Mouse (Mus musculus): ENCODE results near the gene Utrn. TPM values are rescaled to one million over a fixed set of nuclear protein-coding genes. Genes with fewer than 3 reads are reported as not detected.

Utrn gene
- polyA plus RNA-seq, 1 experiment from 2014 or later = 67.0 TPM

DNA sequence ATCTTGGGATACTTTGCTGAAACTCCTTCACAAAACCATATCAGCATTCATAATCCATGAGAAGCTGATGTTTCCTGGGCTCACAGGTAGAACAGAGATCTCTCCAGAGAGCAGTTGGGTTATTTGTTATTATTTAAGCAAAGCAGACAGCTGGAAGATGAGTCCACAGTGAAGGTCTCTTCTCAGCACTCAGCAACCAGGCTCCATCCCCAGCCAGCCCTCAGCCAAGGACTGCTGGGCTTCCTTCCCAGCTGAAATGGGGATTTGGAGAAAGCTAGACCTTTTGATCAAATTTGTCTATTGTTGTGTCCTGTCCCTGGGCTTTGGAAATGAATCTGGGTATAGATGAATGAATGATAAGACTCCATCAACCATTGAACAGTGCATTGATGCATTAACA, 276.1 kb downstream of the Utrn start:
- H3K4me2 ChIP-seq (ENCODE audit: low read length) = no peak overlapping the region
- H3K4me1 ChIP-seq (ENCODE audit: control insufficient read depth in 2 of 2, insufficient read depth in 2 of 2, low read length in 2 of 2) = no peaks in the 10 kb centered on the region
- no peak overlapping the region for H3K9ac ChIP-seq (ENCODE audit: low read length)
- H3K27ac ChIP-seq (replicated peaks in 1 of 2; ENCODE audit: control insufficient read depth in 1 of 2, insufficient read depth in 1 of 2, low read depth in 2 of 2, low read length in 2 of 2) = no peak overlapping the region
- no peaks in the 10 kb centered on the region for H3K27me3 ChIP-seq (ENCODE audit: control insufficient read depth, insufficient read depth, low read length)
- H3K9me3 ChIP-seq (ENCODE audit: control insufficient read depth, low read length) = no peaks in the 10 kb centered on the region
- no peak overlapping the region for H3K4me3 ChIP-seq (ENCODE audit: control insufficient read depth in 1 of 2, insufficient read depth in 1 of 2, low read depth in 1 of 2, low read length in 2 of 2)
- H3K36me3 ChIP-seq (ENCODE audit: control insufficient read depth, insufficient read depth, low read length) = no peaks in the 10 kb centered on the region
- ATAC-seq (ENCODE audit: insufficient number of reproducible peaks, insufficient read depth, low FRiP score, low read depth) = no peak

DNA sequence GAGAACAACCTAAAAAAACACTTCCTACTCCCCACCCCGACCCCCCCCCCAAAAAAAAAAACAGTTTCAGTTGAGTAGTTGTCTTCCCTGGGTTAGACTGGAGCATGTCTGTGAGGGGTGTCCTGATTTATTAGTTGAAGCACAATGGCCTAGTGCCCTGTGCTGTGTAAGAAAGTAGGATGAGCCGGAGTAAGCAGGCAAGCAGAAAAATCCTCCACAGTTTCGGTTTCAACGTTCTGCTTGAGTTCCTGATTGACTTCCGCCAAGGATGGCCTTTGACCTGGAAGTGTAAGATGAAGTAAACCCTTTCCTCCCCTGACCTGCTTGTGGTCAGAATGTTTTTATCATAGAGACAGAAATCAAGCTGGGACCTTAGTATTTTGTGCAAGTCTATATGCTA, 277.2 kb downstream of the Utrn start:
- H3K4me1 ChIP-seq (ENCODE audit: control insufficient read depth in 2 of 2, insufficient read depth in 2 of 2, low read length in 2 of 2) = no peaks in the 10 kb centered on the region
- 62% methylated on average over 5 of the region's 5 CpGs for WGBS
- ATAC-seq (ENCODE audit: insufficient number of reproducible peaks, insufficient read depth, low FRiP score, low read depth) = no peak
- no peak overlapping the region for H3K27ac ChIP-seq (replicated peaks in 1 of 2; ENCODE audit: control insufficient read depth in 1 of 2, insufficient read depth in 1 of 2, low read depth in 2 of 2, low read length in 2 of 2)
- no peak overlapping the region for H3K9ac ChIP-seq (ENCODE audit: low read length)
- H3K9me3 ChIP-seq (ENCODE audit: control insufficient read depth, low read length) = no peaks in the 10 kb centered on the region
- H3K27me3 ChIP-seq (ENCODE audit: control insufficient read depth, insufficient read depth, low read length) = no peaks in the 10 kb centered on the region
- no peak overlapping the region for H3K4me2 ChIP-seq (ENCODE audit: low read length)
- H3K36me3 ChIP-seq (ENCODE audit: control insufficient read depth, insufficient read depth, low read length) = no peaks in the 10 kb centered on the region
- H3K4me3 ChIP-seq (ENCODE audit: control insufficient read depth in 1 of 2, insufficient read depth in 1 of 2, low read depth in 1 of 2, low read length in 2 of 2) = no peak overlapping the region

- no peaks in the 10 kb centered on the region for H3K27me3 ChIP-seq (ENCODE audit: control insufficient read depth, insufficient read depth, low read length)
- no peaks in the 10 kb centered on the region for H3K36me3 ChIP-seq (ENCODE audit: control insufficient read depth, insufficient read depth, low read length)
- H3K4me3 ChIP-seq (ENCODE audit: control insufficient read depth in 1 of 2, insufficient read depth in 1 of 2, low read depth in 1 of 2, low read length in 2 of 2) = no peak overlapping the region
- no peak overlapping the region for H3K27ac ChIP-seq (replicated peaks in 1 of 2; ENCODE audit: control insufficient read depth in 1 of 2, insufficient read depth in 1 of 2, low read depth in 2 of 2, low read length in 2 of 2)
- H3K4me2 ChIP-seq (ENCODE audit: low read length) = no peak overlapping the region
- H3K9ac ChIP-seq (ENCODE audit: low read length) = no peak overlapping the region
- no peak for ATAC-seq (ENCODE audit: insufficient number of reproducible peaks, insufficient read depth, low FRiP score, low read depth)
- peaks cover 3% of the 10 kb centered on the region; the same call in 1 of the 2 replicates for H3K9me3 ChIP-seq (ENCODE audit: control insufficient read depth, low read length)
- H3K4me1 ChIP-seq (ENCODE audit: control insufficient read depth in 2 of 2, insufficient read depth in 2 of 2, low read length in 2 of 2) = no peaks in the 10 kb centered on the region
- WGBS = 86% methylated on average over 7 of the region's 7 CpGs
Measured at GRCm38 (mm10) chr10:12588051-12588450, 281.1 kb downstream of the Utrn start.

- no peak overlapping the region for H3K27ac ChIP-seq (replicated peaks in 1 of 2; ENCODE audit: control insufficient read depth in 1 of 2, insufficient read depth in 1 of 2, low read depth in 2 of 2, low read length in 2 of 2)
- ATAC-seq (ENCODE audit: insufficient number of reproducible peaks, insufficient read depth, low FRiP score, low read depth) = no peak
- H3K4me3 ChIP-seq (ENCODE audit: control insufficient read depth in 1 of 2, insufficient read depth in 1 of 2, low read depth in 1 of 2, low read length in 2 of 2) = no peak overlapping the region
- H3K4me1 ChIP-seq (ENCODE audit: control insufficient read depth in 2 of 2, insufficient read depth in 2 of 2, low read length in 2 of 2) = no peaks in the 10 kb centered on the region
- 90% methylated on average over 1 of the region's 1 CpGs for WGBS
- no peaks in the 10 kb centered on the region for H3K27me3 ChIP-seq (ENCODE audit: control insufficient read depth, insufficient read depth, low read length)
- H3K36me3 ChIP-seq (ENCODE audit: control insufficient read depth, insufficient read depth, low read length) = no peaks in the 10 kb centered on the region
- no peak overlapping the region for H3K9ac ChIP-seq (ENCODE audit: low read length)
- peaks cover 3% of the 10 kb centered on the region; the same call in 1 of the 2 replicates for H3K9me3 ChIP-seq (ENCODE audit: control insufficient read depth, low read length)
- no peak overlapping the region for H3K4me2 ChIP-seq (ENCODE audit: low read length)
Measured at GRCm38 (mm10) chr10:12587318-12587717, 281.8 kb downstream of the Utrn start.

DNA sequence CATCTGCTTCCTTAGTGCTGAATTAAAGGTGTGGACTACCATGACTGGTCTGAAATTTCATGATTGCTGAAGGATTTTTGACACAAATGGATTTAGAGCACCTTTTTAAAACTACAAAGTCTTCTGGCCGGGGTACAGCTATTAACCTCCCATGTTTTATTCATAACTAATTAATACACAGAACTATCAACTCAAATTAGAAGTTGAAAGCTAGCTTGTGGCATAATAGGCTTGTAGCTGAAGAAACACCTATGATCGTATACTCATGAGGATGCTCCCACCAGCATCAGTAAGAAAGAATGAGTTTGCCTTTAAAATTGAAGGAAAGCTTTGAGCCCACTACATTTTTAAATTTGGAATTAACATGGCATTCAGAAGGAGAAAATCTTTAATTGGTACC, 282.3 kb downstream of the Utrn start:
- WGBS = 92% methylated on average over 2 of the region's 2 CpGs

GRCm38 (mm10) chr10:12586200-12586599, 283.0 kb downstream of the Utrn start:
- H3K36me3 ChIP-seq (ENCODE audit: control insufficient read depth, insufficient read depth, low read length) = no peaks in the 10 kb centered on the region
- no peaks in the 10 kb centered on the region for H3K27me3 ChIP-seq (ENCODE audit: control insufficient read depth, insufficient read depth, low read length)
- no peaks in the 10 kb centered on the region for H3K4me1 ChIP-seq (ENCODE audit: control insufficient read depth in 2 of 2, insufficient read depth in 2 of 2, low read length in 2 of 2)
- no peak overlapping the region for H3K4me3 ChIP-seq (ENCODE audit: control insufficient read depth in 1 of 2, insufficient read depth in 1 of 2, low read depth in 1 of 2, low read length in 2 of 2)
- H3K27ac ChIP-seq (replicated peaks in 1 of 2; ENCODE audit: control insufficient read depth in 1 of 2, insufficient read depth in 1 of 2, low read depth in 2 of 2, low read length in 2 of 2) = no peak overlapping the region
- H3K9ac ChIP-seq (ENCODE audit: low read length) = no peak overlapping the region
- 62% methylated on average over 1 of the region's 1 CpGs for WGBS
- H3K4me2 ChIP-seq (ENCODE audit: low read length) = no peak overlapping the region
- ATAC-seq (ENCODE audit: insufficient number of reproducible peaks, insufficient read depth, low FRiP score, low read depth) = no peak
- peaks cover 3% of the 10 kb centered on the region; the same call in 1 of the 2 replicates for H3K9me3 ChIP-seq (ENCODE audit: control insufficient read depth, low read length)

More for the DNA sequence above, 282.3 kb downstream of the Utrn start:
- H3K9me3 ChIP-seq (ENCODE audit: control insufficient read depth, low read length) = peaks cover 3% of the 10 kb centered on the region; the same call in 1 of the 2 replicates
- no peaks in the 10 kb centered on the region for H3K4me1 ChIP-seq (ENCODE audit: control insufficient read depth in 2 of 2, insufficient read depth in 2 of 2, low read length in 2 of 2)
- no peaks in the 10 kb centered on the region for H3K36me3 ChIP-seq (ENCODE audit: control insufficient read depth, insufficient read depth, low read length)
- no peak overlapping the region for H3K4me3 ChIP-seq (ENCODE audit: control insufficient read depth in 1 of 2, insufficient read depth in 1 of 2, low read depth in 1 of 2, low read length in 2 of 2)
- no peak overlapping the region for H3K27ac ChIP-seq (replicated peaks in 1 of 2; ENCODE audit: control insufficient read depth in 1 of 2, insufficient read depth in 1 of 2, low read depth in 2 of 2, low read length in 2 of 2)
- H3K27me3 ChIP-seq (ENCODE audit: control insufficient read depth, insufficient read depth, low read length) = no peaks in the 10 kb centered on the region
- ATAC-seq (ENCODE audit: insufficient number of reproducible peaks, insufficient read depth, low FRiP score, low read depth) = no peak
- no peak overlapping the region for H3K4me2 ChIP-seq (ENCODE audit: low read length)
- no peak overlapping the region for H3K9ac ChIP-seq (ENCODE audit: low read length)

DNA sequence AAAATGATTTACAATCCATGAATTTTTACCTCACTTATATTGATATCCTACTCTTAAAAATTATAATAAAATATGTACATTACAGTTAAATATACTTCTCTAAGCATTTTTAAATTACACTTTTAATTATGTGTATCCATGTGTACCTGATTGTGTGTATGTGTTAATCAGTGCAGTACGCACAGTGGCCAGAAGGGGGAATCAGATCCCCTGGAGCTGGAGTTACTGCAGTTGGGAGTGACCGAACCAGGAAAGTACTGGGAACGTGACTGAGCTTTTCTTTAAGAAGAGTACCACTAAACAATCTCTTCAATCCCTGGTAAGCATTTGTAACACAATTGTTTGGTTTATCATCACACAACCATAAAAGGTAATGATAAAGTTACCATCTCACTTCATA, 285.7 kb downstream of the Utrn start:
- H3K9ac ChIP-seq (ENCODE audit: low read length) = no peak overlapping the region
- no peaks in the 10 kb centered on the region for H3K36me3 ChIP-seq (ENCODE audit: control insufficient read depth, insufficient read depth, low read length)
- H3K4me1 ChIP-seq (ENCODE audit: control insufficient read depth in 2 of 2, insufficient read depth in 2 of 2, low read length in 2 of 2) = no peaks in the 10 kb centered on the region; a peak in 1 of 4 replicates
- ATAC-seq (ENCODE audit: insufficient number of reproducible peaks, insufficient read depth, low FRiP score, low read depth) = no peak
- H3K9me3 ChIP-seq (ENCODE audit: control insufficient read depth, low read length) = peaks cover 3% of the 10 kb centered on the region; the same call in 1 of the 2 replicates
- H3K4me3 ChIP-seq (ENCODE audit: control insufficient read depth in 1 of 2, insufficient read depth in 1 of 2, low read depth in 1 of 2, low read length in 2 of 2) = no peak overlapping the region
- WGBS = 96% methylated on average over 3 of the region's 3 CpGs
- H3K4me2 ChIP-seq (ENCODE audit: low read length) = no peak overlapping the region
- no peaks in the 10 kb centered on the region for H3K27me3 ChIP-seq (ENCODE audit: control insufficient read depth, insufficient read depth, low read length)
- H3K27ac ChIP-seq (replicated peaks in 1 of 2; ENCODE audit: control insufficient read depth in 1 of 2, insufficient read depth in 1 of 2, low read depth in 2 of 2, low read length in 2 of 2) = no peak overlapping the region

DNA sequence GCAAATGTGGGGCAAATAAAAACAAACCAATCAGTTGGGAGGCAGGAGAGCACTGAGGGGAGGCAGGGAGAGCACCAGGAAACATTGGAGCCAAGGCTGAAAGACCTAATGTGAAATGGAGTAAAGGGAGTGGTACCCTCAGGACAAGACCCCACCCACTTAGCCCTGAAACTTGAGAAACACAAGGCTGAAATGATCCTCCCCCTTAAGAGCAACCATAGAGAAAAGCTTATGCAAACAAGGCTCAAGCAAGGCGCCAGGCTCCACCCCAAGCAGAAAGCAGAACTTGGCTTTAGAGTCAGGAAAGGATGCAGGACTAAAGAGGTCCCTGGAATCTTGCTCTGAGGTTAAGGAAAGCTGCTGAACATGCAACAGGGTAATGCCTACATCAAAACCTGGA, 290.1 kb downstream of the Utrn start:
- no peak overlapping the region for H3K27ac ChIP-seq (replicated peaks in 1 of 2; ENCODE audit: control insufficient read depth in 1 of 2, insufficient read depth in 1 of 2, low read depth in 2 of 2, low read length in 2 of 2)
- 42% methylated on average over 1 of the region's 1 CpGs for WGBS
- no peak for ATAC-seq (ENCODE audit: insufficient number of reproducible peaks, insufficient read depth, low FRiP score, low read depth)

More for the DNA sequence above, 290.1 kb downstream of the Utrn start:
- no peaks in the 10 kb centered on the region for H3K36me3 ChIP-seq (ENCODE audit: control insufficient read depth, insufficient read depth, low read length)
- H3K4me2 ChIP-seq (ENCODE audit: low read length) = no peak overlapping the region
- H3K27me3 ChIP-seq (ENCODE audit: control insufficient read depth, insufficient read depth, low read length) = no peaks in the 10 kb centered on the region
- H3K4me3 ChIP-seq (ENCODE audit: control insufficient read depth in 1 of 2, insufficient read depth in 1 of 2, low read depth in 1 of 2, low read length in 2 of 2) = no peak overlapping the region
- H3K9ac ChIP-seq (ENCODE audit: low read length) = no peak overlapping the region
- H3K9me3 ChIP-seq (ENCODE audit: control insufficient read depth, low read length) = peaks cover 3% of the 10 kb centered on the region; the same call in 1 of the 2 replicates
- peaks cover 0 to 4% of the 10 kb centered on the region in 2 experiments; a peak in 1 of 4 replicates for H3K4me1 ChIP-seq (ENCODE audit: control insufficient read depth in 2 of 2, insufficient read depth in 2 of 2, low read length in 2 of 2)

All from heart, embryonic 14.5 days (tissue).